Mouse (Mus musculus): Measurements from ENCODE around the gene Tgoln1.

DNA sequence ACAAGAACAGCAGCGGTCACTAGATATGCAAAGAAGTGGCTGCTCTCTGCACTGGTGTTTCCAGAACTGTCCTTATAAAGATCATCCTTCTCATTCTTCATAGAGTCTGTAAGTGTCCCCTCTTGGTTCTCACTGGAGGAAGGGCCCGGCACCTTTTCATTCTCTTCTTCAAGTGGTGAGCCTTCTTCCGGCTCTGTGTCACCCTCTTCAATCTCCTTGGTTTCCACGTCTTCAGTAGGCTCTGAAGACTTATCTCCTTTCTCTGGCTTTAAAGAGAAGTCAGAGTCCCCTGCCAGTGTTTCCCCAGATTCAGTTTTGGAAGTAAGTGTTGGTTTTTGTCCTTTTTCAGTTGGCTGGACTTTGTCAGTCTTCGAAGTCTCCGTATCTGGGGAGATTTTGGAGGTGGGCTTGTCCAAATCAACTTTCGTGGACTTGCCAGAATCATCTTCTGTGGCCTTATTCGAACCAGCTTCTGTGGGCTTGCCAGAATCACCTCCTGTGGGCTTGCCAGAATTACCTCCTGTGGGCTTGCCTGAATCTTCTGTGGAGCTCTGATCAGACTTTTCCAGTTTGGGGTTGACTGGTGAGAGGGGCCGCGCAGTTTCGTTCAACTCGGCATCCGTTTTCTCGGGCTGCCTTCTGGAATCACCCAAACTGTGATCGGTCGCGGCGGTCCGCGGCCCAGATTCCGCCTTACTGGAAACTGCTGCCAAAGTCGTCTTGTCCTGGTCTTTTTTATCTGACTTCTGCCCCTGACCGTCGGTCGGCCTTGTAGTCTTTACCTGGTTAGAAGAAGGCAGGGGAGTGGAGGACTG lies 1.0 kb downstream of the Tgoln1 start:
- TF ChIP-seq CTCF (IDR thresholded peaks at IDR 0.05; ENCODE audit: control insufficient read depth, insufficient read depth, insufficient read length) (no peak), MAX (IDR thresholded peaks at IDR 0.05) (no peak), USF1 (IDR thresholded peaks at IDR 0.05; ENCODE audit: low read depth) (no peak)
